Mouse (Mus musculus) MEL (cell line): Measurements from ENCODE around the gene Tmem104. TPM values are rescaled to one million over a fixed set of nuclear protein-coding genes. Genes with fewer than 3 reads are reported as not detected.
A peak's percentile ranks its signal among the peaks of the same experiment; 100 is the strongest.

Source experiments
- DNase-seq: peaks from one replicate; pipeline ENCODE4 v3.0.0; 2011; ENCODE audit warnings: low read depth, low spot score
- H3K27ac ChIP-seq: 2 replicates; pipeline ENCODE4 v1.5.1; 2012; ENCODE audit warnings: low read depth, mild to moderate bottlenecking, control low read depth, low read length, moderate library complexity; ENCODE audit not compliant: control insufficient read depth
- H3K27me3 ChIP-seq, 2 experiments: fragments of 150-350 bp in 1 of 2; sonication (generic) in 1 of 2; 2 replicates each; pipeline ENCODE4 v1.6.1; 2012; ENCODE audit warnings: low read length in 2 of 2, mild to moderate bottlenecking in 2 of 2, improper control_type of control experiment in 1 of 2, moderate library complexity in 1 of 2; ENCODE audit not compliant: insufficient read depth in 2 of 2, control insufficient read depth in 1 of 2
- H3K36me3 ChIP-seq, 2 experiments: 2 replicates each; pipeline ENCODE4 v1.6.1; 2012 to 2014; ENCODE audit warnings: low read length in 2 of 2, improper control_type of control experiment in 1 of 2, inconsistent platforms in 1 of 2, mild to moderate bottlenecking in 1 of 2; ENCODE audit not compliant: insufficient read depth in 2 of 2, control insufficient read depth in 1 of 2
- H3K4me1 ChIP-seq, 2 experiments: fragments of 150-350 bp in 1 of 2; sonication (generic) in 1 of 2; 2 replicates each; pipeline ENCODE4 v1.6.1; 2012; ENCODE audit warnings: low read length in 2 of 2, improper control_type of control experiment in 1 of 2, mild to moderate bottlenecking in 1 of 2; ENCODE audit not compliant: insufficient read depth in 2 of 2, control insufficient read depth in 1 of 2
- H3K4me3 ChIP-seq, 2 experiments: fragments of 150-350 bp in 1 of 2; sonication (generic) in 1 of 2; 2 replicates each; pipeline ENCODE4 v1.5.1; 2012; ENCODE audit warnings: low read depth in 2 of 2, low read length in 2 of 2, mild to moderate bottlenecking in 2 of 2, moderate library complexity in 2 of 2, control low read depth in 1 of 2, improper control_type of control experiment in 1 of 2; ENCODE audit not compliant: control insufficient read depth in 1 of 2, insufficient read depth in 1 of 2
- H3K79me2 ChIP-seq: 2 replicates; pipeline ENCODE4 v1.6.1; 2012; ENCODE audit warnings: mild to moderate bottlenecking, low read length, moderate library complexity; ENCODE audit not compliant: control insufficient read depth, poor library complexity, insufficient read depth
- H3K9ac ChIP-seq: 2 replicates; pipeline ENCODE4 v1.6.1; 2012; ENCODE audit warnings: low read depth, mild to moderate bottlenecking, control low read depth, low read length, moderate library complexity; ENCODE audit not compliant: control insufficient read depth, poor library complexity, severe bottlenecking
- H3K9me3 ChIP-seq: fragments of 150-350 bp; sonication (generic); replicated peaks from 2 replicates; pipeline ENCODE4 v1.6.1; 2012; ENCODE audit warnings: mild to moderate bottlenecking, low read length, improper control_type of control experiment, moderate library complexity; ENCODE audit not compliant: insufficient read depth
- CHD1 ChIP-seq: IDR thresholded peaks from 2 replicates; pipeline ENCODE4 v1.6.1; 2012; ENCODE audit warnings: low read depth, mild to moderate bottlenecking, inconsistent platforms, low read length, improper control_type of control experiment
- CHD2 ChIP-seq: IDR thresholded peaks from 2 replicates; pipeline ENCODE4 v1.6.1; 2011; ENCODE audit warnings: low read length, improper control_type of control experiment
- CTCF ChIP-seq, 3 experiments: IDR thresholded peaks in 2 of 3; conservative IDR thresholded peaks in 1 of 3; 2 replicates each; pipeline ENCODE4 v1.5.1; 2011 to 2012; ENCODE audit warnings: low read length in 3 of 3, low read depth in 2 of 3, mild to moderate bottlenecking in 2 of 3, improper control_type of control experiment in 1 of 3, inconsistent platforms in 1 of 3, mixed read lengths in 1 of 3, moderate library complexity in 1 of 3; ENCODE audit not compliant: control insufficient read depth in 1 of 3, insufficient read depth in 1 of 3, poor library complexity in 1 of 3, severe bottlenecking in 1 of 3
- E2F4 ChIP-seq: IDR thresholded peaks from 2 replicates; pipeline ENCODE4 v1.6.1; 2011; ENCODE audit warnings: low read depth, low read length, improper control_type of control experiment, borderline replicate concordance
- ELF1 ChIP-seq: IDR thresholded peaks from 2 replicates; pipeline ENCODE4 v1.6.1; 2014; ENCODE audit warnings: low read depth, mild to moderate bottlenecking, inconsistent platforms, low read length, improper control_type of control experiment, moderate library complexity
- GABPA ChIP-seq: IDR thresholded peaks from 2 replicates; pipeline ENCODE4 v1.6.1; 2012; ENCODE audit warnings: low read depth, mild to moderate bottlenecking, inconsistent platforms, low read length, improper control_type of control experiment, moderate library complexity
- MAX ChIP-seq: IDR thresholded peaks from 2 replicates; pipeline ENCODE4 v1.6.1; 2011; ENCODE audit warnings: low read length, improper control_type of control experiment
- MAZ ChIP-seq: IDR thresholded peaks from 2 replicates; pipeline ENCODE4 v1.6.1; 2012; ENCODE audit warnings: low read depth, mild to moderate bottlenecking, inconsistent platforms, low read length, improper control_type of control experiment
- MXI1 ChIP-seq: IDR thresholded peaks from 2 replicates; pipeline ENCODE4 v1.6.1; 2011; ENCODE audit warnings: mild to moderate bottlenecking, low read depth, low read length, improper control_type of control experiment
- MYC ChIP-seq: IDR thresholded peaks from 2 replicates; pipeline ENCODE4 v1.6.1; 2011; ENCODE audit warnings: low read depth, mild to moderate bottlenecking, low read length, improper control_type of control experiment, moderate library complexity
- NELFE ChIP-seq: IDR thresholded peaks from 2 replicates; pipeline ENCODE4 v1.6.1; 2011; ENCODE audit warnings: low read depth, low read length, improper control_type of control experiment
- RAD21 ChIP-seq: IDR thresholded peaks from 2 replicates; pipeline ENCODE4 v1.6.1; 2011; ENCODE audit warnings: mild to moderate bottlenecking, low read depth, low read length, improper control_type of control experiment
- RCOR1 ChIP-seq: IDR thresholded peaks from 2 replicates; pipeline ENCODE4 v1.6.1; 2012; ENCODE audit warnings: low read depth, mild to moderate bottlenecking, inconsistent platforms, low read length, improper control_type of control experiment
- SIN3A ChIP-seq: IDR thresholded peaks from 2 replicates; pipeline ENCODE4 v1.6.1; 2012; ENCODE audit warnings: low read length, improper control_type of control experiment, inconsistent platforms
- SMC3 ChIP-seq: IDR thresholded peaks from 2 replicates; pipeline ENCODE4 v1.6.1; 2011; ENCODE audit warnings: low read depth, low read length, improper control_type of control experiment
- USF1 ChIP-seq: IDR thresholded peaks from 2 replicates; pipeline ENCODE4 v1.6.1; 2014; ENCODE audit warnings: low read depth, mild to moderate bottlenecking, inconsistent platforms, low read length, improper control_type of control experiment, moderate library complexity
- ZC3H11A ChIP-seq: IDR thresholded peaks from 2 replicates; pipeline ENCODE4 v1.6.1; 2012; ENCODE audit warnings: low read depth, mild to moderate bottlenecking, inconsistent platforms, low read length, improper control_type of control experiment
- polyA plus RNA-seq, 2 experiments: library from polyadenylated mRNA; stranded (reverse) in 1 of 2; unstranded in 1 of 2; fragments of >175 nt in 1 of 2; fragments of >200 nt in 1 of 2; gene quantifications; 2 replicates each; pipeline versions ENCODE4 v1.2.1 to v1.2.4; 2012; ENCODE audit warnings: low replicate concordance in 2 of 2, low read depth in 1 of 2; ENCODE audit not compliant: insufficient read length in 2 of 2, insufficient read depth in 1 of 2, missing spikeins in 1 of 2
- total RNA-seq: library from RNA; depleted of rRNA; stranded (reverse); fragments of 300-350 nt; gene quantifications from 2 replicates; pipeline ENCODE4 v1.2.3, GENCODE M21; 2012

The Tmem104 gene
- total and polyA plus RNA-seq, 3 experiments: 21.9 to 24.8 TPM; not detected in 1

- Histone ChIP-seq H3K4me3 (no peak overlapping the region), H3K79me2 (peaks cover 20% of the 10 kb centered on the region), H3K9me3 (no peaks in the 10 kb centered on the region), H3K36me3 (peaks cover 0 to 29% of the 10 kb centered on the region in 2 experiments; a peak in 2 of 4 replicates), H3K27me3 (no peaks in the 10 kb centered on the region), H3K4me1 (peaks cover 13 to 47% of the 10 kb centered on the region in 2 experiments), H3K27ac (no peak overlapping the region), H3K9ac (no peak overlapping the region)
- peak; percentile 71 for DNase-seq
- TF ChIP-seq GABPA (no peak), RAD21 (peak; percentile 62), USF1 (0 out of 2 replicates have a peak, but pooled peaks have one; percentile 22), MXI1 (peak; percentile 73), MYC (peak; percentile 75; the same call in 1 of the 2 replicates), RCOR1 (no peak), MAZ (no peak; the same call in 1 of the 2 replicates), SIN3A (peak; percentile 66), E2F4 (no peak), SMC3 (peak; percentile 65), CTCF (IDR thresholded peaks at IDR 0.05 in 2 of 3, conservative IDR thresholded peaks at IDR 0.05 in 1 of 3; ENCODE audit: control insufficient read depth in 1 of 3, insufficient read depth in 1 of 3, low read depth in 2 of 3, low read length in 3 of 3, poor library complexity in 1 of 3, severe bottlenecking in 1 of 3) (peak; percentile 76 to 80 (median 77)), ZC3H11A (peak; percentile 24; the same call in 1 of the 2 replicates), MAX (peak; percentile 70; the same call in 1 of the 2 replicates)
Observed at GRCm38 (mm10) chr11:115160016-115160797, 27.1 kb upstream of the Tmem104 start.

GRCm38 (mm10) chr11:115160883-115161577 lies 26.3 kb upstream of the Tmem104 start:
- H3K79me2 ChIP-seq: peaks cover 28% of the 10 kb centered on the region
- peak overlapping the region; percentile 58 for H3K9ac ChIP-seq
- peaks cover 13 to 48% of the 10 kb centered on the region in 2 experiments for H3K4me1 ChIP-seq
- H3K27me3 ChIP-seq: no peaks in the 10 kb centered on the region
- peak overlapping the region; percentile 63 to 64 for H3K4me3 ChIP-seq
- TF ChIP-seq USF1 (no peak), E2F4 (no peak), RAD21 (peak; percentile 92), GABPA (0 out of 2 replicates have a peak, but pooled peaks have one; percentile 51), CTCF (IDR thresholded peaks at IDR 0.05 in 2 of 3, conservative IDR thresholded peaks at IDR 0.05 in 1 of 3; ENCODE audit: control insufficient read depth in 1 of 3, insufficient read depth in 1 of 3, low read depth in 2 of 3, low read length in 3 of 3, poor library complexity in 1 of 3, severe bottlenecking in 1 of 3) (peak; percentile 92 to 99 (median 96)), ZC3H11A (peak; percentile 92), MYC (0 out of 2 replicates have a peak, but pooled peaks have one; percentile 33), MAZ (peak; percentile 75), CHD1 (no peak), ELF1 (peak; percentile 29; the same call in 1 of the 2 replicates), CHD2 (no peak), SMC3 (peak; percentile 85), NELFE (no peak)
- peak; percentile 91 for DNase-seq
- H3K27ac ChIP-seq: peak overlapping the region; percentile 90
- H3K9me3 ChIP-seq: no peaks in the 10 kb centered on the region
- H3K36me3 ChIP-seq: peaks cover 0 to 30% of the 10 kb centered on the region in 2 experiments; a peak in 2 of 4 replicates
